Mouse (Mus musculus): Measurements from ENCODE around the gene Map3k11. TPM values are rescaled to one million over a fixed set of nuclear protein-coding genes. Genes with fewer than 3 reads are reported as not detected.

Map3k11 gene
- total RNA-seq (2023) = 10 to 100 TPM; 62.0 to 64.7 TPM

DNA sequence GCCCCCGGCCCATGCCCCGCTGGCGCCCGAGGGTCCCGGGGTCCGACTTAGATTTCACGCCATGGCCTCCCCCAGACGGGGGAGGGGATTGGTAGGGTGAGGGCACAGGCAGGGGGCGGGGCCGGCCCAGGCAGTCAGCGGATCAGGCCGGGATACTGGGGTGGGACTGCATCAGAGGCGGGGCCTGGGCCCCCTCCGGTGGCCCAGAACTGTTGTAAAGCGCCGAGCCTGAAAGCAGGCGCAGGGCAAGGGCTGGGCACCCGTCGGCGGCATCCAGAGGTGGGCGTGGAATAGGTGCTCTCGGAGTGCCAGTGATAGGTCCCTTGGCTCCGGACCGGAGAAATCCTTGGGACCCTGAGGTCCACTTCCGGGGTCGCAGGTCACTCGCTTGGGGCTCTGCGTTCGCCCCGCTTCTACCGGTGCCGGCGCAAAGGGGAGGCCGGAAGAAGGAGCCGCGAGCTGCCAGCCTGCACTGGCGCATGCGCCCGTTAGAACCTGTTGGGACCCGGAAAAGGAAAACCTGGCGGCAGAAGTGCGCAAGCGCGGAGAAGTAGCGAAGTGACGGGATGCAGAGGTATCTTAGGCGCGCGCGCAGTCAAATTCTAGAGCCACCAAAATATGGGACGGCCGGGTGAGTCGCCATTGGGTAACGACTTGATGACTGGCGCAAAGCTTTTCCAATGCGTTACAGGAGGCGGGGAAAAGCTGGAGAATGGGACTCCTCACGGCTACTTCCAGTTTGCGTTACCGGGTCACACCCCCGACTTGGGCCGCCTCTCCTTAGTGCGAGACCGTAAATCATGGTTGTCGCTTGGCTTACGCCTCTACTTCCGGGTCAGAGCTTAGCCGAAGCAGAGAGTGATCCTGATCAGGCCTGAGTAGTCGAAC, at the start of gene Map3k11, which contains the start of gene Pcnx3:
TSS of gene Map3k11 (plus strand) at position 543 of the 888 bp plus-strand sequence.
TSS of gene Pcnx3 (minus strand) at position 709 of the 888 bp plus-strand sequence.

DNA sequence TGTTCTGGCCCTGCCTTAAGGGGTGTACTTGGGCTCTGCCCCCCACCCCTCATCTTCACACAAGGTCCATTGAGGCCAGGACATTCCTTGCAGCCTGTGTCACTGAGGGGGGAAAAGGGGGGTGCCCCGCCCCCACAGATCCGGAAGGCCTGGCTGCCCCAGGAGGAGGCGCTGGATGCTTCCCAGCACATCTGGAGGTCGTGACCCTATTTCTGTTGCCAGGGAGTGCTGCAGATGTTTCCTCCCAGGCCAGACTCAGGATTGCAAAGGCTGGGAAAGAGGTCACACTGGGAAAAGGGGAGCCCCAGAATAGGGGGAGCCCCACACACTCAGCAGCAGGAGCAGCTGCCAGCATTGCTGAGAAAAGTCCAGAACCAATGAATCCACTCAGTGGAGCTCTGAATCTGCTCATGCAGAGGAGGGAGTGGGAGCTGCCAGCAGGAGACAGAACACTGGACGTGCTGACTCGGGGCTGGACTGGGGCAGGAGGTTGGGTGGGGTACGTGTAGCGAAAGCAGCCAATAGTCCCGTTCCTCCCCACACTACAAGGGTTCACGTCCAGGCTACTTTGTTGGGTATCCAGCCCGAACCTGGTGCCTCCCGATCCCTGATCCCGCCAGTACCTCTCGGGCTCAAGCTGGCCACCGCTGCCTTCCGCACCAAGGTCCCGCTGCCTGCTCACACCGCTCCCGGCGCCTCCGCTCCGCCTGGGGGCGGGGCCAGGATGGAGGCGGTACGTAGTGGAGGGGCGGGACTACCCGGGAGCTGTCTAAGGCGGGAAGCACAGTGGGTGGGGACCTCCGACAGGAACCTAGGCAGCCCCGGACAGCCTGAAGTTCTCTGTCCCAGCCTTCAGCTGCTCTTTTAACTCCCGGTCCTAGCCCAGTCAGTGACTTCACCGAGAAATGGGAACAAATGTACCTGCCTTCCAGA, 25.3 kb upstream of the Map3k11 start, which contains the start of gene Sipa1:
TSS of gene Sipa1 (minus strand) at position 727 of the 933 bp plus-strand sequence.

DNA sequence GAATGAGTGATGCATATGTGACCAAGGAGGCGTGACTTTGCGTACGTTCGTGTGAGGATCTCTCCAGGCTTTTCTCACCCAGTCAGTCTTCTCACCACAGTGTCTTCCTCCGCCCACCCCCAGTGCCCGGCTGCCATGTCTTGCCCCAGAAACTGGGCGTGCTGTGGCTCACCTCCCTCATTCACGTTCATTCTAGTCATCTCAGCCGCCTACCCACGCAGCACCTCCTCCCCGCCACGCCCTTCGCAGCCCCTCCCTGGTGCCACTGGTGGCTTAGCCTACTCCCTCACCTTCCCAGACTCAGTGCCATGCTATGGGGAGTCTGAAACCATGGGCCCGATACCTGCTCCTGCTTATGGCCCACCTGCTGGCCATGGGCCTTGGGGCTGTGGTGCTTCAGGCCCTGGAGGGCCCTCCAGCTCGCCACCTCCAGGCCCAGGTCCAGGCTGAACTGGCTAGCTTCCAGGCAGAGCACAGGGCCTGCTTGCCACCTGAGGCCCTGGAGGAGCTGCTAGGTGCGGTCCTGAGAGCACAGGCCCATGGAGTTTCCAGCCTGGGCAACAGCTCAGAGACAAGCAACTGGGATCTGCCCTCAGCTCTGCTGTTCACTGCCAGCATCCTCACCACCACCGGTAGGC, 15.7 kb downstream of the Map3k11 start, which contains the start of gene Kcnk7:
TSS of gene Kcnk7 (plus strand) at position 205 of the 638 bp plus-strand sequence.

DNA sequence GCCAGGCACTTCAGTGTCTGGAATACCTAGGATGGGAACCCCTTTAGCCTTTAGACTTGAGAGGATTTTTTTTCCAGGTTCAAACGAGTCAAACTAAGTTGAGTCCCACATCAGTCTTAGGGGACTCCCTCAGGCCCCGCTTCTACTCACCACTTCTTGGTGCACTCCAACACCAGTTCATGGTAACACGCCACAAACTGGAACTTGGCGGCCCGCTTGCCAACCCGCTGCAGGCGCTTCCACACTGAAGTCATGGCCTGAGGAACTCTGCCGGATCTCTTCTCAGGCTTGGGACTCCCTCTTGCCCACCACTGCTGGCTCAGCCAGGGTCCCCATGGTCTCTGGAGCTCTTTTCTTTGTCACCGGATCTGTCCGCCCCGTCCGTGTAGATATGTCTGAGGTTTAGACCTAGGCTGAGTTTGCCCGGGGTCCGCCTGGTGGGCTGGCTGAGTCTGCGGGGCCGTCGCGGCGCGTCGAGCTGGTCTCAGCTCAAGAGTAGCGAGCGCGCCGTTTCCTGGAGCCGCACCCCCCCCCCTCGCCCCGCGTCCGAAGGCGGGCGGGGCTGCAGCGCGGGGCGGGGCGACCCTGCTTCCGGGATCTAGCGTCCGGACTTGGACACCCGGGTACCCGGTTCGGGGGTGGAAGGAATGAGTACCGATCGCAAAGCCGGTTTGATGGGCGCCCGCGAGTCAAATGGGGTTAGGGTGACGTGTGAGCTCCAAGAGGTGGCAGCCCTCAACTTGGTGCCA, 37.4 kb downstream of the Map3k11 start, which contains the start of gene Ehbp1l1:
TSS of gene Ehbp1l1 (minus strand) at position 551 of the 749 bp plus-strand sequence.

DNA sequence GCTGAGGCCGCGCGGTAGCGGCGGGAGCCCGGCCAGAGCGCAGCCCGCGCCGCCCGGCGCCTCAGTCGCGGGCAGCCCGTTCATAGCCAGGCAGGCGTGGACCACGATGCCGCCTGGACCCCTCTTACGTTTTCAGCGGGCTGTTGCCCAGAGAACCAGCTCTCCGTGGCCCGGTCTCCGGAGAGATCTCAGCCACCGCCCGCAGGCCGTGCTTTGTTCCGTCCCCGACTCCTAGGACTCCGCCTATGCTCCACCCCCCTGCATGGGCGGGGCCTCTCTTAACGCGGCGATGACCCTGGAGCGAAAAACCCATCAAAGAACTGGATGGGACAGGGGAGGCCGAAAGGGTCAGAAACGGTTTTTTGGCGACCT, 40.9 kb downstream of the Map3k11 start, which contains the start of gene Fam89b:
TSS of gene Fam89b (minus strand) at position 210 of the 372 bp plus-strand sequence.

DNA sequence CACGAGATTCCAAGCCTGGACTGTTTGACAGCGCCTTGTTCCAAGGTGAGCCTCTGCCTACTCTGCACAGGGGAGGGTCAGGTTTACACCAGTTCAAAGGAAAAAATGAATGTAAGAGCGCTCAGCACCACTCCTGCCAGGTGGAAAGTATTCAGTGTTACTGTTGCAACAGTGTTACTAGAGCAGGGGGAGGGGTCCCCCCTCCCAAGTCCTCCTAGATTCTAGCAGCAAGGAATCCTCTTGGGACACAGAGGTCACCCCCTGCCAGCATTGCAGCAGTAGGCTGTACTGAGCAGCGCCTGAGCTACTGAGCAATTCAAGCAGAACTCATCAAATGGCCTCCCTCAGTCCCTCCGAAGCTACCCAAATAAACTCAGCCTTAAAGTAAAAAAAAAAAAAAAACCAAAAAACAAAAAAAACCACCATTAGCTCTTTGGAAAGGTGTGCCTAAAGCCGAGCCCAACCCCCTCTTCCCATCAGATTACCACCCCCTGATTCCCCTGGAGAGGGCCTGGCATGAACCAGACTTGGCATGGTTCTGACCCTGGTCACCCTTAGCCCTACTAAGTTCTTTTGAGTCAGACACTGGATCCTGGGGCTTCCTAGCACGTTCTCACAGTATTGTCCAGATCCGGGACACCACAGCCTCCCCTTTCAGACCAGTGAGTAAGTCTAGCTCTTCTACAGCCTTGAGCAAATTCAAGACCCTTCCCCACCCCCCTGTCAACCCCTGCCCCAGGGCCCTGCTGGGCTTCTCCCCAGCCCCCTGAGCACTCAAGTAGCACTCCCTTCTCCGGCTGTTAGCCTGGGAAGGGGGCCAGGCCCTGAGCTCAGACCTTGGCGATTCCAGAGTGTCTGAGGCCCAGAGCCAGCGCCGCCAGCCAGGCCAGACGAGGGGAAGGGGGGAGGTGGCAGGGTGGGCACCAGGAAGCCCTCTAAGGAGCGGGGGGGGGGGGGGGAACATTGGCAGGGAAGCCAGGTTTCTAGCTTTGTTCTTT, 52.1 kb downstream of the Map3k11 start, which contains the start of gene Ltbp3:
TSS of gene Ltbp3 (plus strand) at position 585 of the 998 bp plus-strand sequence.

Other genes starting within 250 kb of the Map3k11 start
- 1 to 10 TPM in 1 of 2 experiments, not detected in 1; 1.3 TPM for gene Fosl1, start 241.2 kb upstream of the Map3k11 start, total RNA-seq (2023)
- 1 to 10 TPM; 3.1 to 3.6 TPM for gene Ccdc85b, start 230.8 kb upstream of the Map3k11 start, total RNA-seq (2023)
- gene Fibp, start 228.1 kb upstream of the Map3k11 start, total RNA-seq (2023) = 100 to 1,000 TPM; 115 to 174 TPM
- gene Ctsw, start 220.2 kb upstream of the Map3k11 start, total RNA-seq (2023) = 1 to 10 TPM; 2.0 to 3.3 TPM
- gene Efemp2, start 214.8 kb upstream of the Map3k11 start, total RNA-seq (2023) = 1 to 10 TPM in 1 of 2 experiments, not detected in 1; 1.5 TPM
- 10 to 100 TPM; 39.6 to 51.8 TPM for gene Mus81, start 200.3 kb upstream of the Map3k11 start, total RNA-seq (2023)
- gene Cfl1, start 198.3 kb upstream of the Map3k11 start, total RNA-seq (2023) = 1,000 to 10,000 TPM; 1,245 to 1,301 TPM
- gene 1700020D05Rik, start 185.0 kb upstream of the Map3k11 start, total RNA-seq (2023) = 1 to 10 TPM; 3.5 to 4.9 TPM
- 10 to 100 TPM; 10.4 to 14.2 TPM for gene Snx32, start 178.2 kb upstream of the Map3k11 start, total RNA-seq (2023)
- not detected for gene Ovol1, start 128.1 kb upstream of the Map3k11 start, total RNA-seq (2023)
- 10 to 100 TPM; 21.5 to 25.2 TPM for gene Ap5b1, start 120.7 kb upstream of the Map3k11 start, total RNA-seq (2023)
- gene Rnaseh2c, start 86.9 kb upstream of the Map3k11 start, total RNA-seq (2023) = 100 to 1,000 TPM in 1 of 2 experiments, 10 to 100 TPM in 1; 92.4 to 109 TPM
- 100 to 1,000 TPM; 107 to 122 TPM for gene Kat5, start 78.5 kb upstream of the Map3k11 start, total RNA-seq (2023)
- gene Rela, start 51.3 kb upstream of the Map3k11 start, total RNA-seq (2023) = 100 to 1,000 TPM; 132 to 136 TPM
- 100 to 1,000 TPM; 661 to 707 TPM for gene Sipa1, start 25.0 kb upstream of the Map3k11 start, total RNA-seq (2023)
- 100 to 1,000 TPM; 203 to 215 TPM for gene Pcnx3, start 166 bp downstream of the Map3k11 start, total RNA-seq (2023)
- not detected for gene Kcnk7, start 15.6 kb downstream of the Map3k11 start, total RNA-seq (2023)
- 10 to 100 TPM; 57.1 to 58.7 TPM for gene Ehbp1l1, start 37.6 kb downstream of the Map3k11 start, total RNA-seq (2023)
- 10 to 100 TPM; 23.5 to 24.9 TPM for gene Fam89b, start 40.9 kb downstream of the Map3k11 start, total RNA-seq (2023)
- not detected for gene Ltbp3, start 52.2 kb downstream of the Map3k11 start, total RNA-seq (2023)
- gene Scyl1, start 82.7 kb downstream of the Map3k11 start, total RNA-seq (2023) = 10 to 100 TPM; 84.0 to 96.8 TPM
- gene Frmd8, start 186.5 kb downstream of the Map3k11 start, total RNA-seq (2023) = 10 to 100 TPM; 39.6 to 41.7 TPM
- 10 to 100 TPM; 21.2 to 26.6 TPM for gene Slc25a45, start 189.1 kb downstream of the Map3k11 start, total RNA-seq (2023)
- gene Tigd3, start 205.4 kb downstream of the Map3k11 start, total RNA-seq (2023) = 1 to 10 TPM; 3.4 to 4.2 TPM
- 100 to 1,000 TPM; 171 to 191 TPM for gene Dpf2, start 224.3 kb downstream of the Map3k11 start, total RNA-seq (2023)
- gene Cdc42ep2, start 236.1 kb downstream of the Map3k11 start, total RNA-seq (2023) = not detected